Mouse (Mus musculus) limb, embryonic 14.5 days (tissue): ENCODE results near the gene Klf12. TPM values are rescaled to one million over a fixed set of nuclear protein-coding genes. Genes with fewer than 3 reads are reported as not detected.

Experiments
- ATAC-seq: fragments of 200-750 bp; cut with Nextera tagmentation; 2 replicates; pipeline ENCODE4 v1.8.0; 2017; ENCODE audit warnings: low read depth, moderate number of reproducible peaks, moderate TSS enrichment; ENCODE audit not compliant: low FRiP score
- DNase-seq: peaks from one replicate; pipeline ENCODE4 v3.0.0-alpha.2; 2015; ENCODE audit warnings: low spot score
- H3K27ac ChIP-seq: fragments of 300-500 bp; sonication (generic); replicated peaks from 2 replicates; pipeline ENCODE4 v1.5.1; 2014; ENCODE audit warnings: low read depth, mild to moderate bottlenecking, low read length, moderate library complexity, mixed read lengths
- H3K27me3 ChIP-seq: fragments of 300-500 bp; sonication (generic); 2 replicates; pipeline ENCODE4 v1.6.1; 2014; ENCODE audit warnings: low read length, mixed read lengths; ENCODE audit not compliant: control insufficient read depth, insufficient read depth
- H3K36me3 ChIP-seq: fragments of 300-500 bp; sonication (generic); 2 replicates; pipeline ENCODE4 v1.6.1; 2014; ENCODE audit warnings: mild to moderate bottlenecking, low read length, moderate library complexity, mixed read lengths; ENCODE audit not compliant: control insufficient read depth, insufficient read depth
- H3K4me1 ChIP-seq: fragments of 300-500 bp; sonication (generic); 2 replicates; pipeline ENCODE4 v1.6.1; 2014; ENCODE audit warnings: antibody characterized with exemption, low read length, mixed read lengths; ENCODE audit not compliant: control insufficient read depth, insufficient read depth
- H3K4me2 ChIP-seq: fragments of 300-500 bp; sonication (generic); replicated peaks from 2 replicates; pipeline ENCODE4 v1.6.1; 2014; ENCODE audit warnings: low read depth, mild to moderate bottlenecking, low read length, moderate library complexity; ENCODE audit not compliant: severe bottlenecking
- H3K4me3 ChIP-seq: fragments of 300-500 bp; sonication (generic); replicated peaks from 2 replicates; pipeline ENCODE4 v1.5.1; 2014; ENCODE audit warnings: low read length
- H3K9ac ChIP-seq: fragments of 300-500 bp; sonication (generic); 2 replicates; pipeline ENCODE4 v1.6.1; 2014; ENCODE audit warnings: mild to moderate bottlenecking, low read depth, low read length, moderate library complexity; ENCODE audit not compliant: severe bottlenecking
- H3K9me3 ChIP-seq: fragments of 300-500 bp; sonication (generic); 2 replicates; pipeline ENCODE4 v1.6.1; 2016; ENCODE audit warnings: low read length; ENCODE audit not compliant: control insufficient read depth
- POLR2A ChIP-seq: fragments of 200-500 bp; IDR thresholded peaks from 2 replicates; pipeline ENCODE4 v1.8.0; 2012; ENCODE audit warnings: inconsistent platforms, mild to moderate bottlenecking, moderate library complexity, borderline replicate concordance; ENCODE audit not compliant: insufficient read depth, insufficient read length; ENCODE audit errors: extremely low read depth
- WGBS: fragments of 180-500 bp; shearing (Covaris S2); extraction: QIAGEN DNeasy Blood & Tissue Kit; methylation state at CpG from one replicate; pipeline ENCODE4 v1.1.7; 2014; 5-methylcytosine and 5-hydroxymethylcytosine counted together
- polyA plus RNA-seq, 2 experiments: library from polyadenylated mRNA; depleted of rRNA in 1 of 2; stranded (reverse) in 1 of 2; unstranded in 1 of 2; fragments of >200 nt; fragmentation: Nextera tagmentation in 1 of 2; extraction: Ambion mirVana in 1 of 2; gene quantifications; 2 replicates each; pipeline versions ENCODE4 v1.2.1 to v1.2.3; 2012 to 2014

The Klf12 gene
- polyA plus RNA-seq, 2 experiments = 23.7 to 32.0 TPM

DNA sequence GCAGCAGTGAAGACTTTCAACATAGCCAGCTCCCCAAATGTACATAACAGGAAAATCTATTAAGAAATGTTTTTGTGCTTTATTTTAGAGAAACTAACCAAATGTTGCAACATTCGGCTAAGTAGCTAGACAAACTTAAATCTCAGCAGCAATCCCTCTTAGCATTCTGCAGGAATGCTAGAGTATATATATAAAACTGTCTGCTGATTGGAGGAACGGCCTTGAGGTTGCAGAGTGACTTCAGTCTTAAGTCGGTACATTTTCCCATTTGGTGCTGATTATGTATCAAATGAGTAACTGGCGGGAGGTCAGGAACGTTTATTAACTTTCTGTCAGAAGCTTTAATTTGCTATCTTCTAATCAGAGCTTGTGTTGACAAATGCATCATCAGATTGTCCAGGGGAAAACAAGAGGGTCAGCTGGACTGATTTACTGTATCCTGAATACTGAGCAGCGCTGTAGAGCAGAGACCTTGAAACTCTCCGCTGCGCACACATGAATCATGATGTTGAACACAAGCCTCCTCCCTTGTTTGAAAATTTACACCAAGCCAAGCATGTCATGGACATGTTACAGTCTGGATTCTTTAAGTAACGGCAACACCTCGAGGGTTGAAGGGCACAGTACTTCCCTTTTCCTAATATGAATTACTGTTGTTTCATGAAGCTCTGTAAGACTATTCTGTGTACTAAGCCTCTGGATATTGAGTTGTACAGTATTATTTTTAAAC, 323.8 kb downstream of the Klf12 start:
- H3K4me2 ChIP-seq = no peak overlapping the region
- no peaks in the 10 kb centered on the region for H3K4me1 ChIP-seq
- no peak overlapping the region for H3K27ac ChIP-seq
- DNase-seq (no peak), ATAC-seq (no peak)
- H3K36me3 ChIP-seq = no peaks in the 10 kb centered on the region
- peaks cover 8% of the 10 kb centered on the region for H3K9me3 ChIP-seq
- no peak overlapping the region for H3K4me3 ChIP-seq
- no peak for TF ChIP-seq POLR2A
- no peak overlapping the region for H3K9ac ChIP-seq
- H3K27me3 ChIP-seq = no peaks in the 10 kb centered on the region
- WGBS = 65% methylated on average over 10 of the region's 10 CpGs

- TF ChIP-seq POLR2A = no peak
- ATAC-seq (no peak), DNase-seq (no peak)
- H3K9ac ChIP-seq = no peak overlapping the region
- 86% methylated on average over 4 of the region's 4 CpGs for WGBS
- no peak overlapping the region for H3K4me3 ChIP-seq
- H3K4me2 ChIP-seq = no peak overlapping the region
- H3K4me1 ChIP-seq = no peaks in the 10 kb centered on the region
- H3K27me3 ChIP-seq = no peaks in the 10 kb centered on the region
- H3K27ac ChIP-seq = no peak overlapping the region
- H3K9me3 ChIP-seq = no peaks in the 10 kb centered on the region
- no peaks in the 10 kb centered on the region for H3K36me3 ChIP-seq
These were observed 329.3 kb downstream of the Klf12 start for GRCm38 (mm10) chr14:99955133-99955532.

DNA sequence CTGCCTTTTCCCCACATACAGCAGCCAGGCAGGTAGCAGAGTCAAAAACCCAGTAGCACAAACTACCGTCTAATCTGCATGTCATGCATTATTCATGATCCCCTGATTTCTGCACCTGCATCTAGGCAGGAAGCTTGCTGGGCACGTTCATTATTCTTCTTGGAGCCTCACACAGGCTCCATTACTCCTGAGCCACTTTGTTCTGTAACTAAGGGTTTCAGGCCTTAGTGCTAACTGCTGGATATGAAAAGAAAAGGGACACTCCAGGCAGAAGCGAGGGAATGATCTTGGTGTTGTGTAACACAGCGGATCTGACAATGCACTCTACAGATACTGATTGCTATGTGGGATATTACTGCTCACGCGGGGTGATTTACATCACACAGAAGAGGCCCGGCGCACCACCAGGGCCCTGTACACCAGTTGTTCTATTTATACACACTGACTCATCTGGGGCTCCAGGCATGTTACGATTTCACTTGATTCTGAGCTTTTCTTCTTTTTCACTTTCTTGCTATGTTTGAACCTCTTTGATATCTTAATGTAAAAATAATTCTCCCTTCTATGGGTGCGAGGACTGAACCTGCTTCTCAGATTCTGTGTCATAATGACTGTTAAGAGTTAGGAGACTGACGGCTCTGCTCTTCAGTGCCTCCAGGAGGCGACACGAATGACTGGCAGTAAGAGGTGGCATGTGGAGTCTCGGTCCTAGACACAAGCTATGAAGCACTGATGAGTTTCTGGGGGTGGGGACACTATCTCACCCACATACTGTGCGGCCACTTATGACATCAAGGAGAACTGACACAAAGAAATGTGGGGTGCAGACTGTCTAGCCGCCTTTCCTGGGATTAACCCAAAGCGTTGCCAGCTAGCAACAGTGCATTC, 340.0 kb downstream of the Klf12 start:
- DNase-seq = no peak
- H3K27me3 ChIP-seq = no peaks in the 10 kb centered on the region
- 76% methylated on average over 17 of the region's 17 CpGs for WGBS
- H3K4me1 ChIP-seq = peaks cover 18% of the 10 kb centered on the region
- H3K27ac ChIP-seq = no peak overlapping the region
- H3K9me3 ChIP-seq = no peaks in the 10 kb centered on the region
- no peak for ATAC-seq
- H3K9ac ChIP-seq = no peak overlapping the region
- H3K36me3 ChIP-seq = peaks cover 6% of the 10 kb centered on the region; the same call in 1 of the 2 replicates
- TF ChIP-seq POLR2A = no peak
- H3K4me2 ChIP-seq = no peak overlapping the region
- no peak overlapping the region for H3K4me3 ChIP-seq

GRCm38 (mm10) chr14:99943156-99943555, 341.3 kb downstream of the Klf12 start:
- Histone ChIP-seq H3K27ac (peak overlapping the region; percentile 0; the same call in 1 of the 2 replicates), H3K36me3 (peaks cover 6% of the 10 kb centered on the region; the same call in 1 of the 2 replicates), H3K27me3 (no peaks in the 10 kb centered on the region), H3K9ac (no peak overlapping the region), H3K4me3 (no peak overlapping the region), H3K4me2 (no peak overlapping the region; the same call in 1 of the 2 replicates), H3K9me3 (no peaks in the 10 kb centered on the region), H3K4me1 (peaks cover 18% of the 10 kb centered on the region)
- no peak for TF ChIP-seq POLR2A
- DNase-seq (peak; percentile 80), ATAC-seq (peak; percentile 94)
- 9% methylated on average over 8 of the region's 8 CpGs for WGBS

DNA sequence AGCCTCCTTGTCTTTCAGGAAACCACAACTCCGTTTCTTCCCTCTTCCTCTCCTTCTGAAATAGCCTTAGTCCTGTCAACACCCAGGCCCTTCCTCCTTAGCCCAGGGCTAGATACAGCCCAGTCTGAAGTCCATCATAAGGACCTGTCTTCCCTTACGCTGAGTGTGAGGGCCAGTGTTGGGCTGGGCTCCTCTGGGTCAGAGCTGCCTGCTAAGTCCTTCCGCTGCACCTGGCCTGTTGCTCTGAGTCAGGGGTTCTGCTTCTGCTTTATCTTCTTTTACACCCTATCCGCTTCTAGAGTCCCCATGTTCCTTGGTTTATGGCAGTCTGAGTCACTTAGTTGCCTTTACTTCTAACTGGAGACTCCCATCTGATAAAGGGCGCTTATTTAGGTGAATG, 351.0 kb downstream of the Klf12 start:
- Histone ChIP-seq H3K36me3 (no peaks in the 10 kb centered on the region), H3K4me2 (no peak overlapping the region), H3K9ac (no peak overlapping the region), H3K27me3 (no peaks in the 10 kb centered on the region), H3K4me3 (no peak overlapping the region), H3K27ac (no peak overlapping the region), H3K4me1 (no peaks in the 10 kb centered on the region), H3K9me3 (no peaks in the 10 kb centered on the region)
- no peak for DNase-seq
- no peak for TF ChIP-seq POLR2A
- no peak for ATAC-seq
- 79% methylated on average over 5 of the region's 5 CpGs for WGBS
